Mouse (Mus musculus) kidney, postnatal 10 days (tissue): ENCODE data around the gene Mapkbp1.

ENCODE experiments used
- DNase-seq: peaks from one replicate; pipeline ENCODE4 v3.0.0; 2021; ENCODE audit warnings: mixed read lengths

Mapkbp1 gene

GRCm38 (mm10) chr2:120011462-120012200 is 39.1 kb downstream of the Mapkbp1 start:
- peak; percentile 83 for DNase-seq

GRCm38 (mm10) chr2:120012924-120013323 is 40.4 kb downstream of the Mapkbp1 start:
- DNase-seq: no peak

GRCm38 (mm10) chr2:120013831-120014486 is 41.5 kb downstream of the Mapkbp1 start:
- DNase-seq: no peak

- DNase-seq: no peak
These were observed 43.4 kb downstream of the Mapkbp1 start for GRCm38 (mm10) chr2:120015882-120016281.

GRCm38 (mm10) chr2:120017599-120017998 is 45.1 kb downstream of the Mapkbp1 start:
- DNase-seq: peak; percentile 48

GRCm38 (mm10) chr2:120024337-120024736 is 51.8 kb downstream of the Mapkbp1 start:
- no peak for DNase-seq

GRCm38 (mm10) chr2:120026984-120027949 is 54.8 kb downstream of the Mapkbp1 start, which contains the start of the genes Jmjd7 and Gm28042:
TSS of gene Jmjd7 (plus strand) at chr2:120027483.
TSS of gene Gm28042 (plus strand) at chr2:120027493.
- peak; percentile 96 for DNase-seq

GRCm38 (mm10) chr2:120027950-120028331 is 55.4 kb downstream of the Mapkbp1 start:
- no peak for DNase-seq

- DNase-seq: no peak
These were observed 57.9 kb downstream of the Mapkbp1 start for GRCm38 (mm10) chr2:120030380-120030779.

- DNase-seq: no peak
These were observed 60.4 kb downstream of the Mapkbp1 start, which contains the start of gene Pla2g4b for GRCm38 (mm10) chr2:120032726-120033467. TSS of gene Pla2g4b (plus strand) at chr2:120033417.

GRCm38 (mm10) chr2:120033726-120034125 is 61.2 kb downstream of the Mapkbp1 start:
- peak; percentile 37 for DNase-seq

- DNase-seq: no peak
These were observed 65.2 kb downstream of the Mapkbp1 start for GRCm38 (mm10) chr2:120037744-120038143.

- no peak for DNase-seq
These were observed 68.5 kb downstream of the Mapkbp1 start for GRCm38 (mm10) chr2:120040991-120041390.

GRCm38 (mm10) chr2:120044101-120044603 is 71.7 kb downstream of the Mapkbp1 start:
- peak; percentile 48 for DNase-seq

- DNase-seq: no peak
These were observed 72.2 kb downstream of the Mapkbp1 start for GRCm38 (mm10) chr2:120044676-120045075.

GRCm38 (mm10) chr2:120046486-120047310 is 74.2 kb downstream of the Mapkbp1 start:
- DNase-seq: peak; percentile 47

- no peak for DNase-seq
These were observed 75.7 kb downstream of the Mapkbp1 start for GRCm38 (mm10) chr2:120048173-120048572.

GRCm38 (mm10) chr2:120049632-120050274 is 77.3 kb downstream of the Mapkbp1 start:
- DNase-seq: peak; percentile 77

GRCm38 (mm10) chr2:120051405-120051804 is 78.9 kb downstream of the Mapkbp1 start:
- no peak for DNase-seq

- no peak for DNase-seq
These were observed 82.5 kb downstream of the Mapkbp1 start for GRCm38 (mm10) chr2:120054771-120055552.
